Mouse (Mus musculus) G1E (cell line): Measurements from ENCODE around the gene Prtg. TPM values are rescaled to one million over a fixed set of nuclear protein-coding genes. Genes with fewer than 3 reads are reported as not detected.

Experiments
- ATAC-seq: 2 replicates; pipeline ENCODE4 v1.8.0; 2016; ENCODE audit warnings: mild to moderate bottlenecking; ENCODE audit not compliant: insufficient number of reproducible peaks, poor library complexity, low FRiP score, severe bottlenecking; ENCODE audit errors: extremely low read depth
- DNase-seq: peaks from one replicate; pipeline ENCODE4 v3.0.0; 2012; ENCODE audit warnings: low spot score
- H3K27me3 ChIP-seq: 2 replicates; pipeline ENCODE4 v1.6.1; 2012; ENCODE audit warnings: mild to moderate bottlenecking, low read length, inconsistent platforms; ENCODE audit not compliant: insufficient read depth
- H3K36me3 ChIP-seq: replicated peaks from 2 replicates; pipeline ENCODE3; 2012; ENCODE audit warnings: mild to moderate bottlenecking, inconsistent platforms
- H3K4me1 ChIP-seq: 2 replicates; pipeline ENCODE4 v1.6.1; 2012; ENCODE audit warnings: low read depth, low read length, inconsistent platforms, mixed read lengths; ENCODE audit not compliant: insufficient read depth
- H3K4me3 ChIP-seq: 2 replicates; pipeline ENCODE4 v1.5.1; 2012; ENCODE audit warnings: low read depth, mild to moderate bottlenecking, inconsistent platforms, low read length, moderate library complexity, mixed read lengths
- H3K9me3 ChIP-seq: replicated peaks from 2 replicates; pipeline ENCODE4 v1.6.1; 2012; ENCODE audit warnings: inconsistent platforms
- CTCF ChIP-seq: IDR thresholded peaks from 2 replicates; pipeline ENCODE4 v1.5.1; 2012; ENCODE audit warnings: low read depth, low read length, inconsistent platforms, mixed read lengths
- GATA1 ChIP-seq: IDR thresholded peaks from 2 replicates; pipeline ENCODE4 v1.6.1; 2012; ENCODE audit warnings: borderline replicate concordance, low read length, inconsistent platforms, mixed read lengths
- GATA2 ChIP-seq: IDR thresholded peaks from 2 replicates; pipeline ENCODE4 v1.6.1; 2012; ENCODE audit warnings: low read depth, low read length, inconsistent platforms, borderline replicate concordance
- POLR2AphosphoS5 ChIP-seq: IDR thresholded peaks from 2 replicates; pipeline ENCODE4 v1.6.1; 2012; ENCODE audit warnings: low read depth, low read length, inconsistent platforms; ENCODE audit not compliant: insufficient replicate concordance
- TAL1 ChIP-seq: conservative IDR thresholded peaks from 2 replicates; pipeline ENCODE4 v1.6.1; 2012; ENCODE audit warnings: low read depth, low read length, inconsistent platforms, mixed read lengths
- polyA plus RNA-seq: library from polyadenylated mRNA; stranded (reverse); fragments of >175 nt; gene quantifications from 2 replicates; pipeline ENCODE4 v1.2.3, GENCODE M21; 2012
- total RNA-seq, 2 experiments: library from RNA; stranded (forward) in 1 of 2; stranded (reverse) in 1 of 2; fragments of 200-1000 nt in 1 of 2; fragments of >200 nt in 1 of 2; fragmentation: Nextera tagmentation in 1 of 2; gene quantifications; 2 replicates each; pipeline ENCODE4 v1.2.3; 2014 to 2017

Prtg gene
- total and polyA plus RNA-seq, 3 experiments = 0.22 TPM; not detected in 2

- Histone ChIP-seq H3K9me3 (no peaks in the 10 kb centered on the region), H3K27me3 (no peaks in the 10 kb centered on the region), H3K36me3 (no peaks in the 10 kb centered on the region), H3K4me1 (peaks cover 11% of the 10 kb centered on the region), H3K4me3 (no peak overlapping the region)
- no peak for ATAC-seq
- TF ChIP-seq GATA1 (no peak), POLR2AphosphoS5 (no peak), GATA2 (no peak), CTCF (no peak), TAL1 (no peak)
- DNase-seq = no peak
Observed at GRCm38 (mm10) chr9:72906693-72907103, 100.0 kb downstream of the Prtg start.

GRCm38 (mm10) chr9:72911381-72911780 is 104.7 kb downstream of the Prtg start:
- Histone ChIP-seq H3K27me3 (no peaks in the 10 kb centered on the region; the same call in 1 of the 2 replicates), H3K4me3 (no peak overlapping the region), H3K4me1 (no peaks in the 10 kb centered on the region), H3K36me3 (no peaks in the 10 kb centered on the region), H3K9me3 (no peaks in the 10 kb centered on the region)
- TF ChIP-seq POLR2AphosphoS5 (no peak), TAL1 (no peak), CTCF (no peak), GATA2 (no peak), GATA1 (no peak)
- ATAC-seq (no peak), DNase-seq (no peak)

GRCm38 (mm10) chr9:72913551-72913950 is 106.9 kb downstream of the Prtg start:
- Histone ChIP-seq H3K36me3 (no peaks in the 10 kb centered on the region), H3K4me3 (no peak overlapping the region), H3K9me3 (no peaks in the 10 kb centered on the region), H3K4me1 (no peaks in the 10 kb centered on the region), H3K27me3 (no peaks in the 10 kb centered on the region; the same call in 1 of the 2 replicates)
- DNase-seq = no peak
- TF ChIP-seq GATA2 (no peak), CTCF (no peak), TAL1 (no peak), POLR2AphosphoS5 (no peak), GATA1 (no peak)
- no peak for ATAC-seq

- Histone ChIP-seq H3K4me1 (no peaks in the 10 kb centered on the region), H3K36me3 (no peaks in the 10 kb centered on the region), H3K4me3 (no peak overlapping the region), H3K9me3 (no peaks in the 10 kb centered on the region), H3K27me3 (no peaks in the 10 kb centered on the region; the same call in none of the 2 replicates)
- DNase-seq = no peak
- ATAC-seq = no peak
- TF ChIP-seq GATA2 = no peak
- TF ChIP-seq GATA1 = no peak
- TF ChIP-seq TAL1 = no peak
- no peak for TF ChIP-seq CTCF
- TF ChIP-seq POLR2AphosphoS5 = no peak
Observed at GRCm38 (mm10) chr9:72915728-72916127, 109.1 kb downstream of the Prtg start.

GRCm38 (mm10) chr9:72923068-72923467 is 116.4 kb downstream of the Prtg start:
- H3K27me3 ChIP-seq = peaks cover 9% of the 10 kb centered on the region
- peaks cover 5% of the 10 kb centered on the region for H3K9me3 ChIP-seq
- DNase-seq (no peak), ATAC-seq (no peak)
- TF ChIP-seq POLR2AphosphoS5 (no peak), GATA1 (no peak), TAL1 (no peak), GATA2 (no peak), CTCF (no peak)
- no peak overlapping the region for H3K4me3 ChIP-seq
- H3K4me1 ChIP-seq = no peaks in the 10 kb centered on the region
- H3K36me3 ChIP-seq = no peaks in the 10 kb centered on the region

GRCm38 (mm10) chr9:72925021-72925934 is 118.6 kb downstream of the Prtg start, which contains the start of gene Pygo1:
Gene Pygo1 (plus strand): TSS chr9:72925645.
- TF ChIP-seq GATA2 = no peak
- TF ChIP-seq TAL1 = no peak
- no peak for TF ChIP-seq POLR2AphosphoS5
- no peak for TF ChIP-seq GATA1
- TF ChIP-seq CTCF = no peak
- no peak within 1 kb of the TSS for H3K4me3 ChIP-seq
- peaks cover 9% of the 10 kb centered on the region for H3K27me3 ChIP-seq
- ATAC-seq (no peak), DNase-seq (no peak)
- H3K9me3 ChIP-seq = peaks cover 5% of the 10 kb centered on the region
- no peaks in the 10 kb centered on the region for H3K36me3 ChIP-seq
- no peaks in the 10 kb centered on the region for H3K4me1 ChIP-seq
